Mouse (Mus musculus) kidney, postnatal 0 days (tissue): ENCODE data around the gene Eef2k. TPM values are rescaled to one million over a fixed set of nuclear protein-coding genes. Genes with fewer than 3 reads are reported as not detected.
A peak's percentile ranks its signal among the peaks of the same experiment; 100 is the strongest.

ENCODE experiments used
- ATAC-seq: fragments of 200-750 bp; cut with Nextera tagmentation; replicated peaks from 2 replicates; pipeline ENCODE4 v1.8.0; 2017; ENCODE audit warnings: low read depth, moderate number of reproducible peaks, moderate TSS enrichment, moderate library complexity; ENCODE audit not compliant: low FRiP score
- DNase-seq: peaks from one replicate; pipeline ENCODE4 v3.0.0-alpha.2; 2016; ENCODE audit warnings: low spot score
- H3K27ac ChIP-seq: fragments of 300-500 bp; sonication (generic); 2 replicates; pipeline ENCODE4 v1.5.1; 2014; ENCODE audit warnings: mild to moderate bottlenecking
- H3K27me3 ChIP-seq: fragments of 300-500 bp; sonication (generic); 2 replicates; pipeline ENCODE4 v1.6.1; 2014; ENCODE audit warnings: low read length, mixed read lengths; ENCODE audit not compliant: insufficient read depth
- H3K36me3 ChIP-seq: fragments of 300-500 bp; sonication (generic); 2 replicates; pipeline ENCODE4 v1.6.1; 2014; ENCODE audit warnings: low read length, mixed read lengths; ENCODE audit not compliant: insufficient read depth
- H3K4me1 ChIP-seq: fragments of 300-500 bp; sonication (generic); replicated peaks from 2 replicates; pipeline ENCODE4 v1.6.1; 2014; ENCODE audit warnings: antibody characterized with exemption, low read length, mixed read lengths; ENCODE audit not compliant: insufficient read depth
- H3K4me2 ChIP-seq: fragments of 300-500 bp; sonication (generic); 2 replicates; pipeline ENCODE4 v1.6.1; 2014; ENCODE audit warnings: mild to moderate bottlenecking, low read length, moderate library complexity, mixed read lengths
- H3K4me3 ChIP-seq: fragments of 300-500 bp; sonication (generic); replicated peaks from 2 replicates; pipeline ENCODE4 v1.5.1; 2014; ENCODE audit warnings: low read depth, low read length
- H3K9ac ChIP-seq: fragments of 300-500 bp; sonication (generic); 2 replicates; pipeline ENCODE4 v1.6.1; 2014; ENCODE audit warnings: low read depth, low read length
- H3K9me3 ChIP-seq: fragments of 300-500 bp; sonication (generic); replicated peaks from 2 replicates; pipeline ENCODE4 v1.6.1; 2016; ENCODE audit warnings: low read length, inconsistent platforms, mixed read lengths
- CTCF ChIP-seq: IDR thresholded peaks from 2 replicates; pipeline ENCODE4 v1.5.1; 2016; ENCODE audit warnings: antibody characterized with exemption, low read depth, mild to moderate bottlenecking, moderate library complexity
- WGBS: fragments of 180-500 bp; shearing (Covaris S2); extraction: QIAGEN DNeasy Blood & Tissue Kit; methylation state at CpG from one replicate; pipeline ENCODE4 v1.1.7; 2014; 5-methylcytosine and 5-hydroxymethylcytosine counted together
- polyA plus RNA-seq: library from polyadenylated mRNA; unstranded; fragments of >200 nt; fragmentation: Nextera tagmentation; extraction: Ambion mirVana; gene quantifications from 2 replicates; pipeline ENCODE4 v1.2.1, GENCODE M21; 2015

The Eef2k gene
- polyA plus RNA-seq = 13.8 and 14.9 TPM in 2 replicates

GRCm38 (mm10) chr7:120842345-120843036, at the start of gene Eef2k:
Gene Eef2k (plus strand): TSS chr7:120842831.
- TF ChIP-seq CTCF = peak; percentile 41
- peak; percentile 91 for DNase-seq
- peak; percentile 92 for ATAC-seq
- no peaks in the 10 kb centered on the region for H3K9me3 ChIP-seq
- H3K9ac ChIP-seq = peak within 1 kb of the TSS; percentile 79
- peaks cover 11% of the 10 kb centered on the region; the same call in 1 of the 2 replicates for H3K4me1 ChIP-seq
- 4% methylated on average over 35 of the region's 35 CpGs for WGBS
- no peaks in the 10 kb centered on the region for H3K27me3 ChIP-seq
- H3K36me3 ChIP-seq = no peaks in the 10 kb centered on the region
- H3K27ac ChIP-seq = peak within 1 kb of the TSS; percentile 93
- peak within 1 kb of the TSS; percentile 64 for H3K4me3 ChIP-seq
- H3K4me2 ChIP-seq = peak within 1 kb of the TSS; percentile 93

GRCm38 (mm10) chr7:120795544-120795943, 47.1 kb upstream of the Eef2k start:
- Histone ChIP-seq H3K4me3 (no peak overlapping the region), H3K9me3 (no peaks in the 10 kb centered on the region), H3K4me2 (no peak overlapping the region), H3K4me1 (no peaks in the 10 kb centered on the region), H3K27me3 (no peaks in the 10 kb centered on the region), H3K9ac (no peak overlapping the region), H3K36me3 (no peaks in the 10 kb centered on the region), H3K27ac (no peak overlapping the region)
- 47% methylated on average over 4 of the region's 4 CpGs for WGBS
- ATAC-seq (no peak), DNase-seq (no peak)
- no peak for TF ChIP-seq CTCF

- no peaks in the 10 kb centered on the region for H3K27me3 ChIP-seq
- H3K9ac ChIP-seq = no peak overlapping the region
- H3K36me3 ChIP-seq = no peaks in the 10 kb centered on the region
- H3K4me1 ChIP-seq = no peaks in the 10 kb centered on the region
- ATAC-seq (no peak), DNase-seq (no peak)
- no peak overlapping the region for H3K27ac ChIP-seq
- H3K4me2 ChIP-seq = no peak overlapping the region
- H3K9me3 ChIP-seq = no peaks in the 10 kb centered on the region
- no peak for TF ChIP-seq CTCF
- no peak overlapping the region for H3K4me3 ChIP-seq
- whole genome bisulfite sequencing = 75% methylated on average over 3 of the region's 3 CpGs
Observed at GRCm38 (mm10) chr7:120796369-120796768, 46.3 kb upstream of the Eef2k start.

- Histone ChIP-seq H3K9me3 (no peaks in the 10 kb centered on the region), H3K4me2 (no peak overlapping the region), H3K27ac (no peak overlapping the region), H3K4me3 (no peak overlapping the region), H3K9ac (no peak overlapping the region), H3K27me3 (no peaks in the 10 kb centered on the region), H3K4me1 (no peaks in the 10 kb centered on the region), H3K36me3 (no peaks in the 10 kb centered on the region)
- 98% methylated on average over 2 of the region's 2 CpGs for WGBS
- DNase-seq (no peak), ATAC-seq (no peak)
- no peak for TF ChIP-seq CTCF
Observed at GRCm38 (mm10) chr7:120803268-120803667, 39.4 kb upstream of the Eef2k start.

GRCm38 (mm10) chr7:120809705-120810104, 32.9 kb upstream of the Eef2k start:
- Histone ChIP-seq H3K9me3 (no peaks in the 10 kb centered on the region), H3K9ac (no peak overlapping the region), H3K4me2 (peak overlapping the region; percentile 50), H3K4me1 (no peaks in the 10 kb centered on the region), H3K27ac (no peak overlapping the region), H3K4me3 (peak overlapping the region; percentile 12; the same call in 1 of the 2 replicates), H3K36me3 (no peaks in the 10 kb centered on the region), H3K27me3 (no peaks in the 10 kb centered on the region; the same call in 1 of the 2 replicates)
- TF ChIP-seq CTCF = no peak
- DNase-seq = no peak
- 7% methylated on average over 27 of the region's 27 CpGs for WGBS
- ATAC-seq = no peak

GRCm38 (mm10) chr7:120811834-120812415, 30.7 kb upstream of the Eef2k start, which contains the start of gene Gm5737:
Gene Gm5737 (plus strand): TSS chr7:120812365.
- WGBS = 78% methylated on average over 6 of the region's 6 CpGs
- no peaks in the 10 kb centered on the region for H3K9me3 ChIP-seq
- H3K4me1 ChIP-seq = no peaks in the 10 kb centered on the region
- no peaks in the 10 kb centered on the region; the same call in 1 of the 2 replicates for H3K27me3 ChIP-seq
- H3K9ac ChIP-seq = no peak within 1 kb of the TSS
- H3K36me3 ChIP-seq = no peaks in the 10 kb centered on the region
- no peak within 1 kb of the TSS for H3K4me3 ChIP-seq
- no peak within 1 kb of the TSS for H3K27ac ChIP-seq
- no peak for TF ChIP-seq CTCF
- no peak for ATAC-seq
- no peak for DNase-seq
- no peak within 1 kb of the TSS for H3K4me2 ChIP-seq
